Comparison of ENCODE assay signal across 9 mouse cellular contexts in genomic region chr6:50261922-50262261, GRCm38 (mm10). TPM values are rescaled to one million over a fixed set of nuclear protein-coding genes. Genes with fewer than 3 reads are reported as not detected.
DNase-seq lines count a peak whose midpoint lies in the region; ATAC-seq and TF ChIP-seq lines count a peak whose summit lies in the region.
"Had no signal": no experiment of that assay in that cellular context is flagged by ENCODE, and none has a peak within 500 bp of the region (broad histone marks: within the 10 kb centered on the region; RNA-seq: fewer than 3 reads in every experiment).

No protein-coding gene starts in this region.

- no peak for TF ChIP-seq POLR2A in kidney, adult 2 months (IDR thresholded peaks at IDR 0.05; ENCODE audit: low read depth, low read length)
- TF ChIP-seq POLR2A in cortical plate, adult 2 months (IDR thresholded peaks at IDR 0.05; ENCODE audit: extremely low read depth, insufficient read depth, low read length) = no peak

- no peaks in the 10 kb centered on the region for H3K36me3 ChIP-seq in kidney, adult 2 months (ENCODE audit: control insufficient read depth, insufficient read depth, low read length)
- no peaks in the 10 kb centered on the region for H3K36me3 ChIP-seq in hindbrain, embryonic 15.5 days
- no peaks in the 10 kb centered on the region for H3K36me3 ChIP-seq in midbrain, embryonic 13.5 days

- peak overlapping the region; percentile 82 for H3K9ac ChIP-seq in hindbrain, embryonic 15.5 days
- peak overlapping the region; percentile 77 for H3K9ac ChIP-seq in midbrain, embryonic 13.5 days (replicated peaks)

- peak overlapping the region; percentile 69 for H3K4me2 ChIP-seq in hindbrain, embryonic 15.5 days
- peak overlapping the region; percentile 65 for H3K4me2 ChIP-seq in midbrain, embryonic 13.5 days (replicated peaks)

- H3K27ac ChIP-seq in kidney, adult 2 months (ENCODE audit: insufficient read depth, low read depth, low read length) = no peak overlapping the region
- 0 out of 2 replicates have a peak overlapping the region, but pooled peaks have one; percentile 2 for H3K27ac ChIP-seq in cortical plate, adult 2 months (ENCODE audit: insufficient read depth, low read length)
- peak overlapping the region; percentile 87 for H3K27ac ChIP-seq in hindbrain, embryonic 15.5 days (replicated peaks)
- peak overlapping the region; percentile 83 for H3K27ac ChIP-seq in midbrain, embryonic 13.5 days

- under 1% methylated on average over 6 of the region's 6 CpGs for WGBS in kidney, adult 2 months
- 0% methylated on average over 6 of the region's 6 CpGs for WGBS in hindbrain, embryonic 15.5 days
- under 1% methylated on average over 6 of the region's 6 CpGs for WGBS in midbrain, embryonic 13.5 days

- H3K27me3 ChIP-seq in kidney, adult 2 months (replicated peaks; ENCODE audit: control insufficient read depth, insufficient read depth, low read length) = no peaks in the 10 kb centered on the region
- H3K27me3 ChIP-seq in hindbrain, embryonic 15.5 days = no peaks in the 10 kb centered on the region
- no peaks in the 10 kb centered on the region for H3K27me3 ChIP-seq in midbrain, embryonic 13.5 days
- H3K27me3 ChIP-seq: Patski had no signal

- ATAC-seq in hindbrain, embryonic 15.5 days (ENCODE audit: low FRiP score, low read depth) = peak; percentile 71; the same call in 1 of the 2 replicates
- ATAC-seq in midbrain, embryonic 13.5 days = peak; percentile 77
- ATAC-seq: Patski had no signal

- H3K9me3 ChIP-seq in hindbrain, embryonic 15.5 days = no peaks in the 10 kb centered on the region
- no peaks in the 10 kb centered on the region for H3K9me3 ChIP-seq in midbrain, embryonic 13.5 days

- DNase-seq in kidney, adult 2 months = no peak
- DNase-seq in kidney, adult 18-20 months = no peak
- no peak for DNase-seq in natural killer cell, adult 2 months (ENCODE audit: low spot score in 2 of 2)
- no peak for DNase-seq in left cerebral cortex, postnatal 10 days (ENCODE audit: extremely low spot score in 1 of 2, low spot score in 2 of 2)
- no peak for DNase-seq in adrenal gland, postnatal 14 days

- peaks cover 6% of the 10 kb centered on the region; the same call in 1 of the 2 replicates for H3K4me1 ChIP-seq in kidney, adult 2 months (ENCODE audit: control insufficient read depth, insufficient read depth, low read length)
- peaks cover 8% of the 10 kb centered on the region; the same call in 1 of the 2 replicates for H3K4me1 ChIP-seq in cortical plate, adult 2 months (ENCODE audit: control insufficient read depth, insufficient read depth, low read length)
- H3K4me1 ChIP-seq in hindbrain, embryonic 15.5 days (replicated peaks) = peaks cover 30% of the 10 kb centered on the region
- H3K4me1 ChIP-seq in midbrain, embryonic 13.5 days (replicated peaks) = peaks cover 24% of the 10 kb centered on the region

- H3K4me3 ChIP-seq in kidney, adult 2 months (ENCODE audit: insufficient read depth, low read depth, low read length) = peak overlapping the region; percentile 44
- peak overlapping the region; percentile 86 for H3K4me3 ChIP-seq in cortical plate, adult 2 months (ENCODE audit: insufficient read depth, low read length)
- H3K4me3 ChIP-seq in hindbrain, embryonic 15.5 days = peak overlapping the region; percentile 57
- H3K4me3 ChIP-seq in midbrain, embryonic 13.5 days (replicated peaks) = peak overlapping the region; percentile 51

- no peak for TF ChIP-seq CTCF in kidney, adult 2 months (conservative IDR thresholded peaks at IDR 0.05; ENCODE audit: insufficient read depth, insufficient read length, low read depth, low read length)
- TF ChIP-seq CTCF in cortical plate, adult 2 months (IDR thresholded peaks at IDR 0.05; ENCODE audit: extremely low read depth, insufficient read depth, low read length) = no peak

- intact Hi-C loops in left cerebral cortex, postnatal 10 days (cut with DNase I) = no loop called here

RNA-seq across cellular contexts. Expression of gene Gsdme, which starts 1.8 kb away (rescaled TPM):
- polyA plus RNA-seq in kidney, adult 2 months (2012; rRNA removed) = 4.5 and 5.4 TPM in 2 replicates
- polyA plus RNA-seq in cortical plate, adult 2 months (2012; rRNA removed) = 10.9 and 13.7 TPM in 2 replicates
- 73.9 and 75.3 TPM in 2 replicates for polyA plus RNA-seq in hindbrain, embryonic 15.5 days (2015; fragmentation: Nextera tagmentation; extraction: Ambion mirVana)
- 64.9 and 71.6 TPM in 2 replicates for polyA plus RNA-seq in midbrain, embryonic 13.5 days (2015; fragmentation: Nextera tagmentation; extraction: Ambion mirVana)
- 10 to 100 TPM; 16.4 TPM for total RNA-seq in left cerebral cortex, postnatal 10 days (2021)
- 1.0 and 2.1 TPM in 2 replicates for total RNA-seq in adrenal gland, postnatal 14 days (2021)
